Mouse (Mus musculus): ENCODE measurements around the gene Fam171a2. TPM values are rescaled to one million over a fixed set of nuclear protein-coding genes. Genes with fewer than 3 reads are reported as not detected.
A peak's percentile ranks its signal among the peaks of the same experiment; 100 is the strongest.

Fam171a2 gene
- polyA plus RNA-seq (2014; fragmentation: Nextera tagmentation; extraction: Ambion mirVana), result 5.5 and 7.9 TPM in 2 replicates

- H3K4me2 ChIP-seq (ENCODE audit: low read depth, severe bottlenecking), result peak within 1 kb of the TSS; percentile 55
- ATAC-seq (ENCODE audit: insufficient number of reproducible peaks, low FRiP score, low TSS enrichment, low read depth) (peak; percentile 70), DNase-seq (ENCODE audit: low spot score) (peak; percentile 95)
- no peaks in the 10 kb centered on the region for H3K36me3 ChIP-seq (ENCODE audit: control insufficient read depth, insufficient read depth, low read length)
- 0 out of 2 replicates have a peak, but pooled peaks cover 5% of the 10 kb centered on the region for H3K27me3 ChIP-seq (ENCODE audit: control insufficient read depth, insufficient read depth, low read length)
- H3K27ac ChIP-seq (replicated peaks; ENCODE audit: low read depth, low read length), result peak within 1 kb of the TSS; percentile 83
- H3K4me1 ChIP-seq (ENCODE audit: control insufficient read depth, insufficient read depth, low read length), result peaks cover 22% of the 10 kb centered on the region
- WGBS, result 1% methylated on average over 39 of the region's 40 CpGs
- peak within 1 kb of the TSS; percentile 97 for H3K9ac ChIP-seq (ENCODE audit: low read length)
- H3K4me3 ChIP-seq (ENCODE audit: low read depth, low read length), result peak within 1 kb of the TSS; percentile 95
- H3K9me3 ChIP-seq (ENCODE audit: control insufficient read depth, low read length), result no peaks in the 10 kb centered on the region
Observed at GRCm38 (mm10) chr11:102447497-102447896, at the start of gene Fam171a2. Gene Fam171a2 (minus strand): TSS chr11:102447682.

DNA sequence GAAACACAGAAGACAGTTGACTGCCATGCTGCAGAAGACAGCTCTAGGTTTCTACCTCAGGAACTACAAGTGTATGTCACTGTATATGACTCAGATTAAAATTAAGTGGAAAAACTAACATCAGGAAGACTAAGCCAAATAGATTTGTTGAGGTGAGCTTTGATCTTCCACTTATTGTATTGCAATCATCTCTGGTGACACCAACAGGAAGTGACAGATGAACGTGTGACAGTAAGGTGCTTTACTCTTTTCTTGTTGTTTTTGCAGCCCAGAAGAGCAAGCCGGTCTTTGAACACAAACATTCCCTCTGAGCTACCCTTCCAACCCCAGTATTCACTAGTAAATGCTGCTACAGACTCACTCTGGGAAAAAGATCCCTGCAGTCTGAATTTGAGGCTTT lies 49.2 kb upstream of the Fam171a2 start:
- no peak overlapping the region for H3K4me2 ChIP-seq (ENCODE audit: low read depth, severe bottlenecking)
- no peak overlapping the region for H3K4me3 ChIP-seq (ENCODE audit: low read depth, low read length)
- no peaks in the 10 kb centered on the region for H3K4me1 ChIP-seq (ENCODE audit: control insufficient read depth, insufficient read depth, low read length)
- no peaks in the 10 kb centered on the region for H3K27me3 ChIP-seq (ENCODE audit: control insufficient read depth, insufficient read depth, low read length)
- peaks cover 5% of the 10 kb centered on the region; the same call in 1 of the 2 replicates for H3K36me3 ChIP-seq (ENCODE audit: control insufficient read depth, insufficient read depth, low read length)
- WGBS, result 82% methylated on average over 2 of the region's 2 CpGs
- DNase-seq (ENCODE audit: low spot score) (no peak), ATAC-seq (ENCODE audit: insufficient number of reproducible peaks, low FRiP score, low TSS enrichment, low read depth) (no peak)
- H3K27ac ChIP-seq (replicated peaks; ENCODE audit: low read depth, low read length), result no peak overlapping the region
- H3K9ac ChIP-seq (ENCODE audit: low read length), result no peak overlapping the region
- no peaks in the 10 kb centered on the region for H3K9me3 ChIP-seq (ENCODE audit: control insufficient read depth, low read length)

DNA sequence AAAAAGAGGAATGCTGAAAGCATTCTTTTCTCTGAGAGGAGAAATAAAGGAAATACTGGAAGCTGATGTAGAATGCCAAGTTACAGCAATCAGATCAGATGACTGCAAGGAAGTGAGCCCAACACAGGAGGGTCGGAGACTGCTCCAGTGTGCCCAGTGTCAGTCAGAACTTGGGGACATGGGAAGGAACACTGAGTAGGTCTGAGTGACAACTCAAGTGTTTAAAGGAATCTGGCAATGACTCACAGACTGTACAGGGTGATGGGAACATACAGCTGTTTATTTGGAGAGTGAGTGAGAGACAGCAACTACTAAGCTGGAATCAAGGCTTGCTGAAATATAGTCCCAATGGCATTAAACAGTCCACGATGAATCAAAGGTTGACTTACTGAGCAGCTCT lies 48.7 kb upstream of the Fam171a2 start:
- Histone ChIP-seq H3K9ac (ENCODE audit: low read length) (no peak overlapping the region), H3K36me3 (ENCODE audit: control insufficient read depth, insufficient read depth, low read length) (peaks cover 5% of the 10 kb centered on the region; the same call in 1 of the 2 replicates), H3K4me2 (ENCODE audit: low read depth, severe bottlenecking) (no peak overlapping the region), H3K9me3 (ENCODE audit: control insufficient read depth, low read length) (no peaks in the 10 kb centered on the region), H3K27ac (replicated peaks; ENCODE audit: low read depth, low read length) (no peak overlapping the region), H3K27me3 (ENCODE audit: control insufficient read depth, insufficient read depth, low read length) (no peaks in the 10 kb centered on the region), H3K4me3 (ENCODE audit: low read depth, low read length) (no peak overlapping the region), H3K4me1 (ENCODE audit: control insufficient read depth, insufficient read depth, low read length) (no peaks in the 10 kb centered on the region)
- DNase-seq (ENCODE audit: low spot score) (no peak), ATAC-seq (ENCODE audit: insufficient number of reproducible peaks, low FRiP score, low TSS enrichment, low read depth) (no peak)
- 95% methylated on average over 2 of the region's 2 CpGs for WGBS

DNA sequence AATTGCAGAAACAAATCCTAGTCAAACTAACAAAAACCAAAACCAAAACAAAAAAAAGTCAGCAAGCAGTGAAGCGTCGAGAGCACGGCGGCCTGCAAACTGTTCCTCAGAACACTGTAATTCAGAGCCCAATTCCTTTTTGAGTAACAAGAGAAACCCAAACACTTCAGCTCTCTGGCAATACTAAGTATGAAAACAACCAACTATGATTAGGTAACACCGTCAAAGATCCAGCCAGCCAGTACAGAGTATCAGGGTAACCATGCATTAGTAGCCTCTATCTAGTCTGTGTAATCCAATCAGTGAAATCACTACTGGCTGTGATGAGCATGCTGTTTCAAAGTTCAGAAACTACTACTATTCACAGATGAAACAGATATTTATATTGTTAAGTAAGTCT lies 48.3 kb upstream of the Fam171a2 start:
- Histone ChIP-seq H3K27ac (replicated peaks; ENCODE audit: low read depth, low read length) (no peak overlapping the region), H3K4me3 (ENCODE audit: low read depth, low read length) (no peak overlapping the region), H3K27me3 (ENCODE audit: control insufficient read depth, insufficient read depth, low read length) (no peaks in the 10 kb centered on the region), H3K4me1 (ENCODE audit: control insufficient read depth, insufficient read depth, low read length) (no peaks in the 10 kb centered on the region), H3K9me3 (ENCODE audit: control insufficient read depth, low read length) (no peaks in the 10 kb centered on the region), H3K9ac (ENCODE audit: low read length) (no peak overlapping the region), H3K4me2 (ENCODE audit: low read depth, severe bottlenecking) (no peak overlapping the region), H3K36me3 (ENCODE audit: control insufficient read depth, insufficient read depth, low read length) (peaks cover 5% of the 10 kb centered on the region; the same call in 1 of the 2 replicates)
- WGBS, result 98% methylated on average over 5 of the region's 5 CpGs
- DNase-seq (ENCODE audit: low spot score) (no peak), ATAC-seq (ENCODE audit: insufficient number of reproducible peaks, low FRiP score, low TSS enrichment, low read depth) (no peak)

DNA sequence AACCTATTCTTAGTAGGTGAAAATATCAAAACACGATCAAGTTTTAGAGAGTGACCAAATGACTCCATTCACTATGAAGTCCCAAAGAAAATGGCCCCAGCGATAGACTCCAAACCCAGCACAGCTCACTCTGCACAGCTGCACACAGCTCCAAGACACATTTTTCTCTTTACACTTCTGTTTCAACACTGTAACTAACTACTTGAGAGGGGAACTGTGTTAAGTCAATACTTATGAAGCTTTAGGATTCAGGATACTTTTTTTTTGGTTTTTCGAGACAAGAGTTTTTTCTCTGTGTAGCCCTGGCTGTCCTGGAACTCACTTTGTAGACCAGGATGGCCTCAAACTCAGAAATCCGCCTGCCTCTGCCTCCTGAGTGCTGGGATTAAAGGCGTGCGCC lies 47.6 kb upstream of the Fam171a2 start:
- peaks cover 5% of the 10 kb centered on the region; the same call in 1 of the 2 replicates for H3K36me3 ChIP-seq (ENCODE audit: control insufficient read depth, insufficient read depth, low read length)
- 98% methylated on average over 6 of the region's 6 CpGs for WGBS
- H3K4me3 ChIP-seq (ENCODE audit: low read depth, low read length), result no peak overlapping the region
- no peaks in the 10 kb centered on the region for H3K4me1 ChIP-seq (ENCODE audit: control insufficient read depth, insufficient read depth, low read length)
- no peak overlapping the region for H3K9ac ChIP-seq (ENCODE audit: low read length)
- no peak overlapping the region for H3K27ac ChIP-seq (replicated peaks; ENCODE audit: low read depth, low read length)
- ATAC-seq (ENCODE audit: insufficient number of reproducible peaks, low FRiP score, low TSS enrichment, low read depth), result no peak
- no peak overlapping the region for H3K4me2 ChIP-seq (ENCODE audit: low read depth, severe bottlenecking)
- no peak for DNase-seq (ENCODE audit: low spot score)
- no peaks in the 10 kb centered on the region for H3K9me3 ChIP-seq (ENCODE audit: control insufficient read depth, low read length)
- H3K27me3 ChIP-seq (ENCODE audit: control insufficient read depth, insufficient read depth, low read length), result no peaks in the 10 kb centered on the region

- Histone ChIP-seq H3K4me3 (ENCODE audit: low read depth, low read length) (no peak overlapping the region), H3K9ac (ENCODE audit: low read length) (no peak overlapping the region), H3K27ac (replicated peaks; ENCODE audit: low read depth, low read length) (no peak overlapping the region), H3K4me2 (ENCODE audit: low read depth, severe bottlenecking) (no peak overlapping the region), H3K27me3 (ENCODE audit: control insufficient read depth, insufficient read depth, low read length) (no peaks in the 10 kb centered on the region), H3K36me3 (ENCODE audit: control insufficient read depth, insufficient read depth, low read length) (peaks cover 5% of the 10 kb centered on the region; the same call in 1 of the 2 replicates), H3K4me1 (ENCODE audit: control insufficient read depth, insufficient read depth, low read length) (no peaks in the 10 kb centered on the region), H3K9me3 (ENCODE audit: control insufficient read depth, low read length) (no peaks in the 10 kb centered on the region)
- no peak for DNase-seq (ENCODE audit: low spot score)
- ATAC-seq (ENCODE audit: insufficient number of reproducible peaks, low FRiP score, low TSS enrichment, low read depth), result no peak
- 83% methylated on average over 7 of the region's 7 CpGs for WGBS
Observed at GRCm38 (mm10) chr11:102494063-102494650, 46.7 kb upstream of the Fam171a2 start.

DNA sequence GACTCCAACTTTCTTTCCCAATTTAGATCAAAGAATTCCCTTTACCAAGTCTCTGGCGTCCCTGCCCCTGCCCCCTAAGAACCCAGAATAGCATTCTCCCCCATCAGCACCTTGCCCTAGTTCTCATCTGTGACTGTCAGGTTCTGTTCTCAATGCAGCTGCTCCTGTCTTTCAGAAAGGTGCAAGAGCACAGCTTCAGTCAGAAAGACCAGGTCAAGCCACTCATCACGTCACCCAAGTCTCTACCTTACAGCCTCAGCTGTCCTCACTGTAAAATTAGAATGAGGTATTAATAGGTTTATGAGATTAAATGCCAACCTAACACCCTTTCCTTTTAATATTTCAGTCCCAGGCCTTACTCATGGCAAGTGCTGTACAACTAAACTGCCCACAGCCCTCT lies 45.8 kb upstream of the Fam171a2 start:
- DNase-seq (ENCODE audit: low spot score), result no peak
- no peaks in the 10 kb centered on the region for H3K27me3 ChIP-seq (ENCODE audit: control insufficient read depth, insufficient read depth, low read length)
- H3K36me3 ChIP-seq (ENCODE audit: control insufficient read depth, insufficient read depth, low read length), result no peaks in the 10 kb centered on the region
- H3K9ac ChIP-seq (ENCODE audit: low read length), result no peak overlapping the region
- H3K4me3 ChIP-seq (ENCODE audit: low read depth, low read length), result no peak overlapping the region
- H3K27ac ChIP-seq (replicated peaks; ENCODE audit: low read depth, low read length), result no peak overlapping the region
- ATAC-seq (ENCODE audit: insufficient number of reproducible peaks, low FRiP score, low TSS enrichment, low read depth), result no peak
- no peaks in the 10 kb centered on the region for H3K4me1 ChIP-seq (ENCODE audit: control insufficient read depth, insufficient read depth, low read length)
- WGBS, result 86% methylated on average over 2 of the region's 2 CpGs
- H3K4me2 ChIP-seq (ENCODE audit: low read depth, severe bottlenecking), result no peak overlapping the region
- H3K9me3 ChIP-seq (ENCODE audit: control insufficient read depth, low read length), result no peaks in the 10 kb centered on the region

- ATAC-seq (ENCODE audit: insufficient number of reproducible peaks, low FRiP score, low TSS enrichment, low read depth) (no peak), DNase-seq (ENCODE audit: low spot score) (no peak)
- H3K4me1 ChIP-seq (ENCODE audit: control insufficient read depth, insufficient read depth, low read length), result no peaks in the 10 kb centered on the region
- H3K27ac ChIP-seq (replicated peaks; ENCODE audit: low read depth, low read length), result no peak overlapping the region
- H3K27me3 ChIP-seq (ENCODE audit: control insufficient read depth, insufficient read depth, low read length), result no peaks in the 10 kb centered on the region
- 90% methylated on average over 2 of the region's 2 CpGs for WGBS
- H3K4me2 ChIP-seq (ENCODE audit: low read depth, severe bottlenecking), result no peak overlapping the region
- H3K9me3 ChIP-seq (ENCODE audit: control insufficient read depth, low read length), result no peaks in the 10 kb centered on the region
- no peak overlapping the region for H3K9ac ChIP-seq (ENCODE audit: low read length)
- no peak overlapping the region for H3K4me3 ChIP-seq (ENCODE audit: low read depth, low read length)
- H3K36me3 ChIP-seq (ENCODE audit: control insufficient read depth, insufficient read depth, low read length), result peaks cover 8% of the 10 kb centered on the region
Observed at GRCm38 (mm10) chr11:102487901-102488300, 40.4 kb upstream of the Fam171a2 start.
